Mouse (Mus musculus) small intestine, adult 2 months (tissue): Measurements from ENCODE around the gene Nrbp1.

Source experiments
- CTCF ChIP-seq: fragments of 200-500 bp; IDR thresholded peaks from 2 replicates; pipeline ENCODE4 v1.5.1; 2012; ENCODE audit warnings: low read depth, mild to moderate bottlenecking, control low read depth, inconsistent platforms, low read length, moderate library complexity, mixed read lengths; ENCODE audit not compliant: insufficient replicate concordance, insufficient read length; ENCODE audit errors: extremely low read depth
- POLR2A ChIP-seq: fragments of 200-500 bp; IDR thresholded peaks from 2 replicates; pipeline ENCODE4 v1.6.1; 2012; ENCODE audit warnings: low read depth, mild to moderate bottlenecking, control low read depth, inconsistent platforms, low read length, moderate library complexity

DNA sequence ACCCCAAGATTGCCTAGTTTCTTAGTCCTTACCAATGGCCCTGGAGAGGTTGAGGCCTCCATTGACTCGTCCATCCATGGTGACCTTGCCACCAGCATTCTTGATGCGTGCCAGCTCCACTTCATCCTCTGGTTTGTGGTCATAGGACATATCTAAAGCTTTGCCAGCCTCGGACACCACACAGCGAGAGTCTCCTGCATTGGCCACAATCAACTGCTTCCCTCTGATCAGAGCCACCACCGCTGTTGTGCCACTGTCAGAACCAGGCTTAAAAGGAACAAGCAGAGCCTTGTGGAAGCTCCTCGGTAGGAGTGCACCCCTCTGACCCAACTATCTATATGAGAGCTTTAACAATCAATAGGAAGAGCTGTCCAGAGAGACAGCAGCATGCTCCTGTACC is 36.2 kb upstream of the Nrbp1 start:
- TF ChIP-seq CTCF (no peak), POLR2A (no peak)
